Mouse (Mus musculus): ENCODE measurements around the gene Hoxb8. TPM values are rescaled to one million over a fixed set of nuclear protein-coding genes. Genes with fewer than 3 reads are reported as not detected.

Hoxb8 gene
- under 1 TPM; 0.14 to 0.23 TPM for total RNA-seq (2021)
- long read RNA-seq, experiment 1, result 0 reads
- long read RNA-seq, experiment 2, result 0 reads

DNA sequence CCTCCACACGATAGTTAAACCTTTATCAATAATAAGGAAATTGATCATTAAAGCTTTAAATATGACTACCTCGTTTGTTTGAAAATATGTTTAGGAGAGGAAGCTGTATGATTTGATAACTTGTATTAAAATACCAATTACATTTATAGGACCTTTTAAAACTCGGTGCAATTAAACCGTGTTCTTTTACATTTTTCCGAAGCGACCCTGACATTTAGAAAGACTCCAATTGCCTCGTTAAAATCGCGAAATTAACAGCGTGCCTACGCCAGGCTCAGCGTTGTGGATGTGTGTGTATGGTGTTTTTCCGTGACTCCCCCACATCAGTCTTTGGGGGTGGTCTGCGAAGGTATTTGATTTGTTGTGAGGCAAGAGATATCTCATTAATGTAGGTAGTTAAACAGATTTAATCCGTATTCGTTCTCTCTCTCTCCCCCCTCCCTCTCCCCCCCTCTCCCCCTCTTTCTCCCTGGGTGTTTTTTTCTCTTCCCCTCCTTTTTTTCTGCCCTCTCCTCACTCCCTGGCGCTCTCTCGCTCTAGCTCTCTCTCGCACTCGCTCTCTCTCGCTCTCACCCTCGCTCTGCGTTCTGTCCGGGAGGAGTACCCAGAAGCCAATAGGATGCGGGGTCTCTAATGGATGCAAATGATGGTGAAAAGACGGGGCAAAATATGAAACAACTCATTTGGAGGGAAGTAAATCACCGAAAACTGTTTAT lies at the start of gene Hoxb8:
Gene Hoxb8, plus strand, starts transcription at position 51 of the 716 bp plus-strand sequence.
- Histone ChIP-seq H3K4me3 (peak within 1 kb of the TSS; percentile 73), H3K27ac (peak within 1 kb of the TSS; percentile 89; the same call in 1 of the 2 replicates)
- no peak for TF ChIP-seq CTCF (IDR thresholded peaks at IDR 0.05)
- intact Hi-C loops (cut with DNase I), result no loop called here
- no peak for DNase-seq

DNA sequence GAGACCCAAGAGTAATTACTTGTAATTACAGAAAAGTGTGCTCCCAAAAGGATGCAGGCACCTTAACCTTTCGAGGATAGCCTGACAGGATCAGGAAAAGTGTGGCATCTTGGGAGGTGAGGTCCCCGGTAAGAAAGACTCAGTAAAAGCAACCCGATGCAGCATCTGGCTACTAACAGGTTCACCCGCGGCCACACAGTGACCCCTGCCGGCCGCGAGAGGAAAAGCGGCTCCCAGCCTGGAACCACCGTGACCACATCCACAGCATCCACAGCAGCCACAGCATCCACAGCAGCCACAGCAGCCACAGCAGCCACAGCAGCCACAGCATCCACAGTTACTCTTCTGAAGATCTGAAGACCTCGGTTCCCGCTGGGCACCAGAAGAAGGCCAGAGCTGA lies 46.8 kb upstream of the Hoxb8 start:
- intact Hi-C loops (cut with DNase I), result loop anchor here (2.0 kb wide), 2 partner anchors 88 to 142 kb away; no protein-coding TSS in a partner anchor
- peak; percentile 33 for DNase-seq
- peak; percentile 85 for TF ChIP-seq CTCF (IDR thresholded peaks at IDR 0.05)
- Histone ChIP-seq H3K4me3 (no peak overlapping the region), H3K27ac (no peak overlapping the region)

DNA sequence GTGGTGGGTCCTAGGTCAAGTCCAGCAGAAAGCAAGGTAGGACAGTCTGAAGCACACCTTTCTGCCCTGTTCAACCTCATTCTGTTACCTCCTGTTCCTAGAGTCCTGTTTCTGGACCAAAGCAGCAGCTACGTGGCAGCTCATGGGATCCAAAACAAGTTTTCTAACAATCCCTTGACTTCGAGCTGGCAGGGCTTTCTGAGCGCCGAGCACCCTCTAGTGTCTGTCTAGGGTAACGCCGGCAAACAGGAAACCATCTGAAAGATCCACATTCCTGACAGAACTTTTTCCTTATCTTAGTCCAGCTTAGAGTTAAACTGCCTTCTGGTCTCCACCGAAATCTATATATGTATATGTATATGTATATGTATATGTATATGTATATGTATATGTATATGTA lies 41.5 kb upstream of the Hoxb8 start:
- H3K27ac ChIP-seq, result no peak overlapping the region
- DNase-seq, result peak; percentile 33
- intact Hi-C loops (cut with DNase I), result no loop called here
- no peak overlapping the region for H3K4me3 ChIP-seq
- peak; percentile 83 for TF ChIP-seq CTCF (IDR thresholded peaks at IDR 0.05)

- TF ChIP-seq CTCF (IDR thresholded peaks at IDR 0.05), result no peak
- Histone ChIP-seq H3K4me3 (no peak overlapping the region), H3K27ac (no peak overlapping the region)
- intact Hi-C loops (cut with DNase I), result no loop called here
- no peak for DNase-seq
These were observed 30.8 kb upstream of the Hoxb8 start for GRCm38 (mm10) chr11:96250901-96251300.

DNA sequence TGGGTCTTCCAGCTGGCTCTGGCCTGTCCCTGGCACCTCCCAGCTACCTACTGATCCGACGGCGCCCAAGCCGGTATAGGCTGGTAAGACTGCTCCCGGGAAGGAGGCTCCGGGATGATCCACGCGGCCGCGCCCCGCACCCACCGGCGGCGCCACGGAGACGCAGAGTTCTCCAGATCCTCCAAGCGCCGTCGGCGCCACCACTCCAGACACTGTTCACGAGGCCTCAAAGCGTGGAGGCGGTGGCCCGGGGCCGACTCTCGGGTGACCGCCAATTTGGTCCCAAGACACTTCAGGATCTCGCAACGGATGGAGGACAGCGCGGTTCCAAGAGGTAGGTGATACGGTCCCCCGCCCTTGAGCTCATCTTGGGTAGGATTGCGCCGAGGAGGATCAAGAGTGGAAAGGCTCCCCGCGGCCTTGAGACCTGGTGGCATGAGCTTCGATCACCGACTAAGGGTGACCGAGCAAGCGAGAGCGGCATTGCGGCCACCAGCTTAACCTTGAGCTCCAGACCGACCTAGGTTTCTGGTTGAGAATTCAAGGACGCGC lies 30.1 kb upstream of the Hoxb8 start:
- no peak for TF ChIP-seq CTCF (IDR thresholded peaks at IDR 0.05)
- no peak overlapping the region for H3K4me3 ChIP-seq
- intact Hi-C loops (cut with DNase I), result no loop called here
- H3K27ac ChIP-seq, result no peak overlapping the region
- no peak for DNase-seq

GRCm38 (mm10) chr11:96252541-96253120 lies 29.1 kb upstream of the Hoxb8 start:
- no peak for DNase-seq
- intact Hi-C loops (cut with DNase I), result no loop called here
- TF ChIP-seq CTCF (IDR thresholded peaks at IDR 0.05), result no peak
- no peak overlapping the region for H3K4me3 ChIP-seq
- H3K27ac ChIP-seq, result no peak overlapping the region

DNA sequence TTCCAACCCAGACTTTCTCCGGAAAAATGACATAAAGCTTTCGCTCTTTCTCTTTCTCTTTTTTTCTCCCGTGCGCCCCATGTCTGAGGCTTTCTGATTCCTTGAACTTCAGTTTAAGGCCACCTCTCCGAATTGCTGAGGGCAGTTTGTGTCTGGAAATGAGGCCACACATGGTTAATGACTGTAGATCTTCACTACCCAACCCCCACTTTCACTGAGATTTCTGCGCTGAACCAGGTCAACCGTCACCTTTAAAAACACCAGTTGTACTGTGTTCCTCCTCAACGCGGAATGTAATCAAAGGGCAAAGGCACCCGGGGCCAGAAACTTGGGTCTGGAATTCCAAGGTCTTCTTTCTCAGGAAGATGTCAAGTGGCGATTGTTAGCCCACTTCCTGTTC lies 27.5 kb upstream of the Hoxb8 start:
- H3K27ac ChIP-seq, result no peak overlapping the region
- no peak for DNase-seq
- TF ChIP-seq CTCF (IDR thresholded peaks at IDR 0.05), result no peak
- intact Hi-C loops (cut with DNase I), result no loop called here
- H3K4me3 ChIP-seq, result no peak overlapping the region

DNA sequence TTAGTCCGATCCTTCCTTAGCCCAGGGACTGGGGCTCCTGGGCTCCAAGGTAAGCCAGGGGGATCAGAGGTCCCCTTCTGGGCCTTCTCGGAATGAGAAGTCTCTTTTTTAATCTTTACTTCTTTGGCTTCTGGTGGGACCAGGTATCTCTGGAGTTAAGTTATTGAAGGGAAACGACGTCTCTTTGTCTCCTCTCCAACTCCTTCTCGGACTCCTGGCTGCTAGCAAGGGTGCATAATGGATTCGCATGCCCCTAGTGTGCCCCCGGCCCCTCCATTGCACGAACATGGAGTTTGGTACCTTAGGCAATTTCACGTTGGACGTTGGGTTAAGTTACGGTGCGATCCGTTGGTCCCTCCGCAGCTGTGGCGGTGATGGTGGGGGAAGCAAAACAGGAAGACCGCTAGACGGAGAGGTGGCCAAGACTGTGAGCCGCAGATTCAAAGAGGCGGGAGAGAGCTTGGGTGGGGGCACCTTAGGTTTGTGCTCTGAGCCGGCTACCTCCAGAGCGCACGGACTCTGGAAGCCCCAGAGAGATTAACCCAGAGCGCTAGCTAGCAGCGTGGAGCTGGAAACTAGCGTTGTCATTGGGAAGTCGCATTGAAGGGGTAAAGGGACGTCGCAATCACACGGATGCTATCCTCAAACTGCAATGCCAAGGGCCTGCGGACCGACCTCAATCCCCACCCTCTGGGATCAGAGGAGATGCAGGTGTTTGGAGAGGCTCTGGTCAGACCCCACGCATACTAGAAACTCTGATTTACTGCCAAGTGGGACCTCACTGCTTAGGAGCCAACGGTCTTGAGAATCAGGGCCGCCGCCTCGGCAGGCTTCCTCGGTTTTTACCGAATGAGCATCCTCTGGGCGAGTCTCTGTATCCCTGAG lies 26.4 kb upstream of the Hoxb8 start:
- TF ChIP-seq CTCF (IDR thresholded peaks at IDR 0.05), result no peak
- intact Hi-C loops (cut with DNase I), result no loop called here
- no peak overlapping the region for H3K27ac ChIP-seq
- no peak overlapping the region for H3K4me3 ChIP-seq
- DNase-seq, result no peak

DNA sequence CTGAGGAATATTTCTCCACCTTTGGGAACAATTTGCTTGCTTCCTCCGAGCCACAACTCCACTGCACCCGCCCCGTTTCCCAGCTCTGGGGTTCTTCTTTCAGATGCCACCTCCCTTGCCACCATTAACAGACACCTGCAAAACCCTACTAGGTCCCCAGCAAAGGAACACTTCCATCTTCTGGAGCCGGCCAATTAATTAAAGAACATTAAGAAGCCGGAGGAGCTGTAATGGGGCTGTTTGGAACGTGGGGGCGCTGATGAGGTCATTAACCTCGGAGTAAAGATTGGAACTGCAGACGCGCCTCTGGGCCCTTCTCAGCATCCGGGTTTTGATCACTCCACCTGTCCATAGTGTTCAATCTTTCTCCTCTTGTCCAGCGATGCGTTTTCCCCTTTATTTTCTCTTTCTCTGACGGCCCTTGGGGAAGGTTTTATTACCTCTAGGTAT lies 25.7 kb upstream of the Hoxb8 start:
- no peak overlapping the region for H3K4me3 ChIP-seq
- no peak for TF ChIP-seq CTCF (IDR thresholded peaks at IDR 0.05)
- DNase-seq, result no peak
- intact Hi-C loops (cut with DNase I), result no loop called here
- no peak overlapping the region for H3K27ac ChIP-seq

- TF ChIP-seq CTCF (IDR thresholded peaks at IDR 0.05), result no peak
- H3K27ac ChIP-seq, result no peak overlapping the region
- intact Hi-C loops (cut with DNase I), result no loop called here
- no peak overlapping the region for H3K4me3 ChIP-seq
- DNase-seq, result no peak
These were observed 24.6 kb upstream of the Hoxb8 start for GRCm38 (mm10) chr11:96257141-96257540.

DNA sequence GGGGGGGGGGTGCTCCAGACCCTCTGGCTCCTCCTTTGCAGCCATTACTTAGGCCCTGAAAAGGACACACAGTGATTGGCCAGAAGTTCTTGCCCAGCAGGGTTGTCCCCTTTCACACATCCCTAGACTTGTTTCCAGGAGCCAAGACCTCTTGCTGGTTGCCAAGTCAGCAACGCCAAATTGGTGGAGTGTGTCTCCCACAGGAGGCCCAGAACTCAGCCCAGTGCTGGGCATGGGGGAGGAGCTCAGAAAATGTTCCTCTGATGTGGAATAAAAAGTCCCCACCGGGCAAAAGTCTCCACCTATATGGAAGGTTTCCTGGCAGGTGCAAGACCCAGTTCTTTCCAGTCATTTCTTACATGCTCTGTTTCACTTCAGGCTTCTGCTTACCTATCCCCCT lies 22.7 kb upstream of the Hoxb8 start:
- Histone ChIP-seq H3K27ac (no peak overlapping the region), H3K4me3 (no peak overlapping the region)
- no peak for DNase-seq
- intact Hi-C loops (cut with DNase I), result no loop called here
- no peak for TF ChIP-seq CTCF (IDR thresholded peaks at IDR 0.05)

DNA sequence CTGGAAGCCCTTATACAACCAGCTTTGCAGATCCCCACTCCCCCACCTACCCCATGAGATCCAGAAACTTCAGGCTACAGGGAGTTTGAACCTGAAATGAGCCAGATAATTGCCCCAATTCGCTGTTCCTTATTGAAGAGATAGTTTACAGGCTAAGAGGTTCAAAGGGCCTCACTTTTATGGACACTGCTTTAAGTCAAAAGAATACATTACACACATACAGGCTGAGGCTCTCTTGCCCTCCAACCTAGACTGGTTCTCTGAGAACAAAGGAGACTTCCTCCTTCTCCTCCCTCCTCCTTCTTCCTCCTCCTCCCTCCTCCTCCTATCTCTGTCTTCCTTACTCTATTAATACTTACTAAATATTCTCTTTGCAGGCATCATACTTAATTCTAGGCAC lies 22.2 kb upstream of the Hoxb8 start:
- H3K27ac ChIP-seq, result no peak overlapping the region
- intact Hi-C loops (cut with DNase I), result no loop called here
- H3K4me3 ChIP-seq, result no peak overlapping the region
- no peak for TF ChIP-seq CTCF (IDR thresholded peaks at IDR 0.05)
- no peak for DNase-seq
